Mouse (Mus musculus) thymus, adult 2 months (tissue): Measurements from ENCODE around the gene Shbg.

Experiments
- CTCF ChIP-seq: fragments of 200-500 bp; IDR thresholded peaks from 2 replicates; pipeline ENCODE4 v1.5.1; 2012; ENCODE audit warnings: mild to moderate bottlenecking, control low read depth, low read length, moderate library complexity, borderline replicate concordance; ENCODE audit not compliant: control insufficient read depth, poor library complexity, insufficient read depth; ENCODE audit errors: extremely low read depth
- POLR2A ChIP-seq: fragments of 200-500 bp; IDR thresholded peaks from 2 replicates; pipeline ENCODE4 v1.6.1; 2012; ENCODE audit warnings: mild to moderate bottlenecking, low read length, control low read depth, moderate library complexity; ENCODE audit not compliant: control insufficient read depth, poor library complexity, insufficient read depth; ENCODE audit errors: extremely low read depth

DNA sequence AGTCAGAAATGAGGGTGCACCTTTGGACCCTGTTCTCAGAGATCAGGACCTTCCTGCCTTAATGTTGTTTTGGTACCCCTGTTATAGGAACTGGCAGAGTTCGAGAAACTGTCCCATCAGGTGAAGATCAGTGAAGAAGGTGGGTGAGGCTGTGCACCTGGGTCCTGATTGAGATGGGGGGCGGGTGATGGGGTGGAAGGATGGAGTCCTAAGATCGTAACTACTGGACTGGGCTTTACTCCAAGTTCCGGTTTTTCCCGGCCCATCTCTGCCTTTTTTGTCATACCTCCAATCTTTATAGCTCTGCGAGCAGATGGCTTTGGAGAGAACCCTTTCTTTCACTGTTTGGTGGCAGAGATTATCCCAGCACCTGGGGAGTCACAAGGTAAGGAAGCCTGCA is 4.7 kb upstream of the Shbg start:
- TF ChIP-seq CTCF: no peak
- no peak for TF ChIP-seq POLR2A
